Mouse (Mus musculus) CH12.LX (cell line): ENCODE data around the gene Aebp1.

ENCODE experiments used
- CHD1 ChIP-seq: IDR thresholded peaks from 2 replicates; pipeline ENCODE4 v1.6.1; 2012; ENCODE audit warnings: low read depth, low read length, improper control_type of control experiment, inconsistent platforms
- CHD2 ChIP-seq: IDR thresholded peaks from 2 replicates; pipeline ENCODE4 v1.6.1; 2011; ENCODE audit warnings: low read length, improper control_type of control experiment
- CTCF ChIP-seq, 2 experiments: IDR thresholded peaks in 1 of 2; conservative IDR thresholded peaks in 1 of 2; 2 replicates each; pipeline ENCODE4 v1.5.1; 2011 to 2012; ENCODE audit warnings: low read depth in 2 of 2, low read length in 2 of 2, improper control_type of control experiment in 1 of 2, inconsistent platforms in 1 of 2, mild to moderate bottlenecking in 1 of 2, moderate library complexity in 1 of 2
- EP300 ChIP-seq: IDR thresholded peaks from 2 replicates; pipeline ENCODE4 v1.6.1; 2011; ENCODE audit warnings: low read length, improper control_type of control experiment
- MAFK ChIP-seq: IDR thresholded peaks from 2 replicates; pipeline ENCODE4 v1.6.1; 2011; ENCODE audit warnings: low read length, improper control_type of control experiment; ENCODE audit not compliant: insufficient replicate concordance
- POLR2A ChIP-seq: IDR thresholded peaks from 2 replicates; pipeline ENCODE4 v1.6.1; 2011; ENCODE audit warnings: low read depth, mild to moderate bottlenecking, improper control_type of control experiment, low read length
- TBP ChIP-seq: conservative IDR thresholded peaks from 2 replicates; pipeline ENCODE4 v1.6.1; 2011; ENCODE audit warnings: low read depth, low read length, improper control_type of control experiment
- UBTF ChIP-seq: IDR thresholded peaks from 2 replicates; pipeline ENCODE4 v1.6.1; 2012; ENCODE audit warnings: low read depth, mild to moderate bottlenecking, inconsistent platforms, low read length, improper control_type of control experiment, moderate library complexity
- USF1 ChIP-seq: IDR thresholded peaks from 2 replicates; pipeline ENCODE4 v1.6.1; 2014; ENCODE audit warnings: low read depth, mild to moderate bottlenecking, inconsistent platforms, low read length, improper control_type of control experiment
- ZKSCAN1 ChIP-seq: IDR thresholded peaks from 2 replicates; pipeline ENCODE4 v1.6.1; 2012; ENCODE audit warnings: low read depth, inconsistent platforms, low read length, improper control_type of control experiment, borderline replicate concordance

DNA sequence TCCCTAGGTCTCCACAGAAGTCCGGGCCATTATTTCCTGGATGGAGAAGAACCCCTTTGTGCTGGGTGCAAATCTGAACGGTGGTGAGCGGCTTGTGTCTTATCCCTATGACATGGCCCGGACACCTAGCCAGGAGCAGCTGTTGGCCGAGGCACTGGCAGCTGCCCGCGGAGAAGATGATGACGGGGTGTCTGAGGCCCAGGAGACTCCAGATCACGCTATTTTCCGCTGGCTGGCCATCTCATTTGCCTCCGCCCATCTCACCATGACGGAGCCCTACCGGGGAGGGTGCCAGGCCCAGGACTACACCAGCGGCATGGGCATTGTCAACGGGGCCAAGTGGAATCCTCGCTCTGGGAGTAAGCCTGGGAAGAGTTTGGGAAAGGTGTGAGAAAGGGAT, 8.3 kb downstream of the Aebp1 start:
- no peak for TF ChIP-seq ZKSCAN1
- TF ChIP-seq CTCF (conservative IDR thresholded peaks at IDR 0.05 in 1 of 2, IDR thresholded peaks at IDR 0.05 in 1 of 2; ENCODE audit: low read depth in 2 of 2, low read length in 2 of 2) = no peak
- no peak for TF ChIP-seq USF1
- TF ChIP-seq MAFK = no peak
- TF ChIP-seq TBP = no peak
- no peak for TF ChIP-seq POLR2A
- no peak for TF ChIP-seq UBTF
- TF ChIP-seq EP300 = peak; percentile 34; the same call in 1 of the 2 replicates
- TF ChIP-seq CHD1 = no peak
- no peak for TF ChIP-seq CHD2
